In the genomic region with DNA sequence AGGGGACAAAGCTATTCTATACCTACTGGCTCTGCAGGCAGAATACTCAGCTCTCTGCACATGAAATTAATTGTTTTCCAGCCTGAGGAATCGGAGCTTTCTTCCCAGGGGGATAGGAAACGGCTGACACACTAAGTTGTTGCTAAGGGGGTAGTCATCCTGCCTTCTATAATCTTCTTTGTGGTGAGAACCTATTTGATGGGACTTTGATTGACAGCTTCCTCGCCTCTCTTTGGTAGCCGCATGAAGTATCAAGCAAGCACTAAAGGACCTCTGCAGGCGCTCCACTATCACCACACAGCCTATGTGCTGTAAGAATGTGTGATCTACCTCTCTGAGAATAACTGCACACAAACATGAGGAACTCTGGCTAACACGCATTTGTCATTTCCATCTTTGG, we compare ENCODE assay signal across 30 mouse cellular contexts.
DNase-seq lines count a peak whose midpoint lies in the region; ATAC-seq lines count a peak whose summit lies in the region.
"Had no signal": no experiment of that assay in that cellular context is flagged by ENCODE, and none has a peak within 500 bp of the region (broad histone marks: within the 10 kb centered on the region; RNA-seq: fewer than 3 reads in every experiment).

No protein-coding gene starts in this region.

- no peaks in the 10 kb centered on the region for H3K9me3 ChIP-seq in midbrain, embryonic 13.5 days
- H3K9me3 ChIP-seq: embryonic facial prominence, embryonic 10.5 days; embryonic facial prominence, embryonic 15.5 days; heart, embryonic 13.5 days; hindbrain, embryonic 15.5 days; intestine, embryonic 15.5 days; limb, embryonic 12.5 days; lung, embryonic 15.5 days; neural tube, embryonic 13.5 days; stomach, embryonic 15.5 days had no signal

- H3K27me3 ChIP-seq in midbrain, embryonic 13.5 days: 0 out of 2 replicates have a peak, but pooled peaks cover 4% of the 10 kb centered on the region
- H3K27me3 ChIP-seq: embryonic facial prominence, embryonic 15.5 days; heart, embryonic 13.5 days; hindbrain, embryonic 15.5 days; intestine, embryonic 15.5 days; lung, embryonic 15.5 days; neural tube, embryonic 13.5 days; Patski; stomach, embryonic 15.5 days had no signal

- peak; percentile 60 for ATAC-seq in midbrain, embryonic 13.5 days
- ATAC-seq: forebrain, embryonic 14.5 days; intestine, embryonic 15.5 days; Patski had no signal

- no peak overlapping the region for H3K9ac ChIP-seq in midbrain, embryonic 13.5 days (replicated peaks)
- H3K9ac ChIP-seq: embryonic facial prominence, embryonic 15.5 days; heart, embryonic 13.5 days; hindbrain, embryonic 15.5 days; intestine, embryonic 15.5 days; limb, embryonic 12.5 days; lung, embryonic 15.5 days; neural tube, embryonic 13.5 days; stomach, embryonic 15.5 days had no signal

- H3K27ac ChIP-seq in midbrain, embryonic 13.5 days: peak overlapping the region; percentile 44; the same call in 1 of the 2 replicates
- H3K27ac ChIP-seq: embryonic facial prominence, embryonic 15.5 days; gastrocnemius, adult 2 months; heart, embryonic 13.5 days; hindbrain, embryonic 15.5 days; intestine, embryonic 15.5 days; layer of hippocampus, adult 2 months; limb, embryonic 12.5 days; lung, embryonic 15.5 days; neural tube, embryonic 13.5 days; stomach, embryonic 15.5 days had no signal

- no peak overlapping the region for H3K4me2 ChIP-seq in midbrain, embryonic 13.5 days (replicated peaks)
- H3K4me2 ChIP-seq: embryonic facial prominence, embryonic 15.5 days; heart, embryonic 13.5 days; hindbrain, embryonic 15.5 days; intestine, embryonic 15.5 days; limb, embryonic 12.5 days; liver, embryonic 11.5 days; lung, embryonic 15.5 days; neural tube, embryonic 13.5 days; stomach, embryonic 15.5 days had no signal

- H3K36me3 ChIP-seq in midbrain, embryonic 13.5 days: no peaks in the 10 kb centered on the region
- H3K36me3 ChIP-seq: embryonic facial prominence, embryonic 10.5 days; embryonic facial prominence, embryonic 15.5 days; heart, embryonic 13.5 days; hindbrain, embryonic 15.5 days; intestine, embryonic 15.5 days; limb, embryonic 12.5 days; lung, embryonic 15.5 days; neural tube, embryonic 13.5 days; stomach, embryonic 15.5 days had no signal

- 21% methylated on average over 6 of the region's 6 CpGs for WGBS in midbrain, embryonic 13.5 days

- DNase-seq in heart, adult 11 months: peak; percentile 72
- no peak for DNase-seq in heart, adult 18-20 months
- peak; percentile 34 for DNase-seq in retina, postnatal 1 day
- DNase-seq in retina, embryonic 14.5 days (ENCODE audit: low spot score): no peak
- DNase-seq in layer of hippocampus, postnatal 36 days: no peak
- DNase-seq in gastrocnemius, adult 18-20 months (ENCODE audit: low spot score): no peak
- DNase-seq in spleen, postnatal 14 days (ENCODE audit: low spot score in 2 of 2): no peak
- DNase-seq: adrenal gland, postnatal 10 days; cerebellum, adult 11-12 months; cerebellum, adult 9-11 months; gastrocnemius, adult 2 months; gastrocnemius, postnatal 36 days; heart, postnatal 10 days; kidney, adult 2 months; kidney, postnatal 36 days; right cerebral cortex, postnatal 14 days had no signal

- no peak overlapping the region for H3K4me3 ChIP-seq in midbrain, embryonic 13.5 days (replicated peaks)
- H3K4me3 ChIP-seq: embryonic facial prominence, embryonic 10.5 days; embryonic facial prominence, embryonic 15.5 days; gastrocnemius, adult 2 months; heart, embryonic 13.5 days; hindbrain, embryonic 15.5 days; intestine, embryonic 15.5 days; layer of hippocampus, adult 2 months; limb, embryonic 12.5 days; lung, embryonic 15.5 days; neural tube, embryonic 13.5 days; stomach, embryonic 15.5 days had no signal

- peaks cover 22% of the 10 kb centered on the region for H3K4me1 ChIP-seq in midbrain, embryonic 13.5 days (replicated peaks)
- H3K4me1 ChIP-seq: embryonic facial prominence, embryonic 15.5 days; heart, embryonic 13.5 days; intestine, embryonic 15.5 days; stomach, embryonic 15.5 days had no signal

Comparison
In these comparisons a context has a peak if more than half of its experiments do, and no peak if none do; other contexts are left out.
1. DNase-seq: peak in heart, adult 11 months (single experiment) and retina, postnatal 1 day (single experiment); none in heart, adult 18-20 months (0 of 2), retina, embryonic 14.5 days (single experiment), layer of hippocampus, postnatal 36 days (0 of 2), gastrocnemius, adult 18-20 months (single experiment) and spleen, postnatal 14 days (0 of 2).